In the genomic region with DNA sequence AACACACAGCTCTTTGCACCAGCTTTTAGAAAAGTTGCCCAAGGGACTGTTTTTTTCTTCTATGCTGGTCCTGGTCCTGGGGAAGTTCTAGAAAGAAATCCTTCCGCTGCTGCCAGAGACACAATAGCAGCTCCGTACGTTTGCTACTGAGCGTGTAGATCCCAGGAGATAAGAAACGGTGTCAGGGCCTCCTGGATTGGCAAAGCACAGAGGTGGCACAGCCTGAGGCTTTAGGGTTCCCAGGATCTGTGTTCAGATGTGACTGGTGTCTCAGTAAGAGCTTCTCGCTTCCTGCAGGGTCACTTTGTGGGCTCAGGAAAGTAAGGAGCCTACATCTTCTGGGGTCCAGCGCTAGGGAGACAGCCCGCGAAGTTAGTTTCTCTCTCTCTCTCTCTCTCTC, we compare ENCODE assay signal across 9 mouse cellular contexts. TPM values are rescaled to one million over a fixed set of nuclear protein-coding genes. Genes with fewer than 3 reads are reported as not detected.
DNase-seq lines count a peak whose midpoint lies in the region; ATAC-seq and TF ChIP-seq lines count a peak whose summit lies in the region.
"Had no signal": no experiment of that assay in that cellular context is flagged by ENCODE, and none has a peak within 500 bp of the region (broad histone marks: within the 10 kb centered on the region; RNA-seq: fewer than 3 reads in every experiment).

No protein-coding gene starts in this region.

- no peak for DNase-seq in kidney, adult 18-20 months
- DNase-seq in hindbrain, embryonic 10.5 days (ENCODE audit: low spot score) = no peak
- no peak for DNase-seq in urinary bladder, postnatal 25 days (ENCODE audit: low spot score)
- no peak for DNase-seq in layer of hippocampus, adult 18-20 months (ENCODE audit: low spot score in 2 of 2)
- no peak for DNase-seq in left cerebral cortex, postnatal 4 days

- H3K36me3 ChIP-seq in kidney, embryonic 14.5 days (ENCODE audit: control insufficient read depth, insufficient read depth, low read length) = no peaks in the 10 kb centered on the region
- H3K36me3 ChIP-seq in hindbrain, embryonic 10.5 days = peaks cover 29% of the 10 kb centered on the region
- H3K36me3 ChIP-seq in midbrain, embryonic 13.5 days = no peaks in the 10 kb centered on the region

- 23% methylated on average over 9 of the region's 9 CpGs for WGBS in kidney, embryonic 14.5 days
- WGBS in hindbrain, embryonic 10.5 days = 29% methylated on average over 9 of the region's 9 CpGs
- 23% methylated on average over 9 of the region's 9 CpGs for whole genome bisulfite sequencing in midbrain, embryonic 13.5 days

- TF ChIP-seq POLR2A in cortical plate, adult 2 months (IDR thresholded peaks at IDR 0.05; ENCODE audit: extremely low read depth, insufficient read depth, low read length) = no peak

- H3K4me3 ChIP-seq in kidney, embryonic 14.5 days (ENCODE audit: low read length) = peak overlapping the region; percentile 78
- H3K4me3 ChIP-seq in cortical plate, adult 2 months (ENCODE audit: insufficient read depth, low read length) = peak overlapping the region; percentile 35; the same call in 1 of the 2 replicates
- peak overlapping the region; percentile 91 for H3K4me3 ChIP-seq in hindbrain, embryonic 10.5 days
- H3K4me3 ChIP-seq in midbrain, embryonic 13.5 days (replicated peaks) = peak overlapping the region; percentile 73

- H3K4me2 ChIP-seq in kidney, embryonic 14.5 days (replicated peaks; ENCODE audit: low read depth, low read length) = peak overlapping the region; percentile 95
- H3K4me2 ChIP-seq in midbrain, embryonic 13.5 days (replicated peaks) = peak overlapping the region; percentile 94

- peaks cover 27% of the 10 kb centered on the region for H3K4me1 ChIP-seq in kidney, embryonic 14.5 days (ENCODE audit: control insufficient read depth, insufficient read depth, low read length)
- no peaks in the 10 kb centered on the region for H3K4me1 ChIP-seq in cortical plate, adult 2 months (ENCODE audit: control insufficient read depth, insufficient read depth, low read length)
- peaks cover 52% of the 10 kb centered on the region for H3K4me1 ChIP-seq in hindbrain, embryonic 10.5 days (replicated peaks)
- H3K4me1 ChIP-seq in midbrain, embryonic 13.5 days (replicated peaks) = peaks cover 25% of the 10 kb centered on the region

- no peaks in the 10 kb centered on the region for H3K27me3 ChIP-seq in kidney, embryonic 14.5 days (ENCODE audit: control insufficient read depth, insufficient read depth, low read length)
- peaks cover 18% of the 10 kb centered on the region for H3K27me3 ChIP-seq in hindbrain, embryonic 10.5 days (ENCODE audit: insufficient read depth, poor library complexity, severe bottlenecking)
- H3K27me3 ChIP-seq in midbrain, embryonic 13.5 days = peaks cover 20% of the 10 kb centered on the region
- H3K27me3 ChIP-seq: Patski had no signal

- ATAC-seq in kidney, embryonic 14.5 days (ENCODE audit: low FRiP score, low TSS enrichment) = no peak
- no peak for ATAC-seq in midbrain, embryonic 13.5 days
- ATAC-seq: Patski had no signal

- no peaks in the 10 kb centered on the region for H3K9me3 ChIP-seq in kidney, embryonic 14.5 days (ENCODE audit: control insufficient read depth, low read length)
- H3K9me3 ChIP-seq in hindbrain, embryonic 10.5 days = no peaks in the 10 kb centered on the region
- no peaks in the 10 kb centered on the region for H3K9me3 ChIP-seq in midbrain, embryonic 13.5 days

- H3K9ac ChIP-seq in kidney, embryonic 14.5 days (ENCODE audit: low read depth, low read length) = peak overlapping the region; percentile 65; the same call in 1 of the 2 replicates
- H3K9ac ChIP-seq in midbrain, embryonic 13.5 days (replicated peaks) = peak overlapping the region; percentile 77

- intact Hi-C loops in left cerebral cortex, postnatal 4 days (cut with DNase I) = no loop called here

- no peak overlapping the region for H3K27ac ChIP-seq in kidney, embryonic 14.5 days (ENCODE audit: low read depth, low read length)
- H3K27ac ChIP-seq in cortical plate, adult 2 months (ENCODE audit: insufficient read depth, low read length) = no peak overlapping the region
- peak overlapping the region; percentile 91 for H3K27ac ChIP-seq in hindbrain, embryonic 10.5 days
- H3K27ac ChIP-seq in midbrain, embryonic 13.5 days = no peak overlapping the region

- no peak for TF ChIP-seq CTCF in cortical plate, adult 2 months (IDR thresholded peaks at IDR 0.05; ENCODE audit: extremely low read depth, insufficient read depth, low read length)

RNA-seq across cellular contexts. Expression of a gene that starts 1.0 kb away (rescaled TPM):
- polyA plus RNA-seq in kidney, embryonic 14.5 days (2014; fragmentation: Nextera tagmentation; extraction: Ambion mirVana) = 55.8 and 72.1 TPM in 2 replicates
- 7.5 and 10.1 TPM in 2 replicates for polyA plus RNA-seq in cortical plate, adult 2 months (2012; rRNA removed)
- polyA plus RNA-seq in hindbrain, embryonic 10.5 days (2016; fragmentation: Nextera tagmentation; extraction: Ambion mirVana) = 47.3 and 71.6 TPM in 2 replicates
- 32.1 and 32.6 TPM in 2 replicates for polyA plus RNA-seq in midbrain, embryonic 13.5 days (2015; fragmentation: Nextera tagmentation; extraction: Ambion mirVana)
- total RNA-seq in layer of hippocampus, adult 18-20 months (2021) = 1 to 10 TPM; 8.0 to 9.2 TPM
- 10 to 100 TPM; 10.5 to 14.1 TPM for total RNA-seq in left cerebral cortex, postnatal 4 days (2021)

RNA-seq across cellular contexts. Expression of a gene that starts 23.3 kb away (rescaled TPM):
- 79.4 and 97.4 TPM in 2 replicates for polyA plus RNA-seq in kidney, embryonic 14.5 days (2014; fragmentation: Nextera tagmentation; extraction: Ambion mirVana)
- 34.1 and 41.9 TPM in 2 replicates for polyA plus RNA-seq in cortical plate, adult 2 months (2012; rRNA removed)
- polyA plus RNA-seq in hindbrain, embryonic 10.5 days (2016; fragmentation: Nextera tagmentation; extraction: Ambion mirVana) = 99.3 and 109 TPM in 2 replicates
- polyA plus RNA-seq in midbrain, embryonic 13.5 days (2015; fragmentation: Nextera tagmentation; extraction: Ambion mirVana) = 84.5 and 91.4 TPM in 2 replicates
- 10 to 100 TPM; 54.3 to 59.0 TPM for total RNA-seq in layer of hippocampus, adult 18-20 months (2021)
- total RNA-seq in left cerebral cortex, postnatal 4 days (2021) = 10 to 100 TPM; 54.0 to 59.8 TPM

Comparison
In these comparisons a context has a peak if more than half of its experiments do, and no peak if none do; other contexts are left out.
1. H3K4me3 ChIP-seq: peak in every context shown above with its lines; median percentile 91 in hindbrain, embryonic 10.5 days; 78 in kidney, embryonic 14.5 days; 73 in midbrain, embryonic 13.5 days; 35 in cortical plate, adult 2 months.